Mouse (Mus musculus): ENCODE measurements around the gene Clec2g. TPM values are rescaled to one million over a fixed set of nuclear protein-coding genes. Genes with fewer than 3 reads are reported as not detected.
"Not testable (repeated sequence)": the region's sequence is repeated elsewhere in the genome, so short reads cannot be mapped to it uniquely, and the experiment has no call there.

The Clec2g gene
- total RNA-seq, 1 experiment = 0.22 TPM

DNA sequence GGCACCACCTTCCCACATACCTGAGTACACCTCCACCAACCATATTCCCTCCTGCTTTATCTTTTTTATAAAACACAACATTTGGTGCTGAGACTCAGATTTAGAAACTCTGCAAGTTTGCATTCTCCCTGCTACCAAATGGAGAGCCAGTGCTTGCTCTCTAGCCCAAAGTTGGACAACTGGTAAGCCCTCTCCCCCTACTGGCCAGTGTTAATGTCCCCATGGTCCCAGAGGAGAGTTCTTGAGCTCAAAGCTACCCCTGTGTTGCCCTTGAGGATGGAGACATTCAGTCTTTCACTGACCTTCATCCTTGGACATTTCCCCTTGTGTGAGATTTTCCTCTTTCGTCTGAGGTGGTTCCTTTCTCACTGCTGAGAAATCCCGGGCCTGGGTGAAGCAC, 34.1 kb upstream of the Clec2g start:
- no peaks in the 10 kb centered on the region for H3K36me3 ChIP-seq (ENCODE audit: control insufficient read depth, insufficient read depth, low read length, poor library complexity, severe bottlenecking)
- H3K4me1 ChIP-seq (ENCODE audit: control insufficient read depth in 2 of 2, insufficient read depth in 2 of 2, low read length in 2 of 2, poor library complexity in 1 of 2) = no peaks in the 10 kb centered on the region
- DNase-seq (ENCODE audit: low read depth, low spot score) = no peak
- in situ Hi-C loops (cut with MboI; ENCODE audit: low sequenced_read_pairs in 2 of 2, unreplicated experiment in 2 of 2) = no loop called here
- TF ChIP-seq HCFC1 (IDR thresholded peaks at IDR 0.05; ENCODE audit: borderline replicate concordance, insufficient read depth, low read length) (no peak), ZC3H11A (IDR thresholded peaks at IDR 0.05; ENCODE audit: borderline replicate concordance, low read depth, low read length) (no peak), ZNF384 (IDR thresholded peaks at IDR 0.05; ENCODE audit: low read depth, low read length) (no peak)
- H3K9me3 ChIP-seq (ENCODE audit: control insufficient read depth, insufficient read depth, low read depth, low read length) = no peaks in the 10 kb centered on the region
- H3K4me3 ChIP-seq (ENCODE audit: insufficient read depth in 1 of 2, low read depth in 1 of 2, low read length in 2 of 2, poor library complexity in 1 of 2, severe bottlenecking in 1 of 2) = no peak overlapping the region
- H3K9ac ChIP-seq (ENCODE audit: insufficient read depth, low read depth, low read length, poor library complexity, severe bottlenecking) = no peak overlapping the region
- no peak overlapping the region for H3K27ac ChIP-seq (ENCODE audit: insufficient read depth, low read depth, low read length, poor library complexity, severe bottlenecking)

- H3K4me3 ChIP-seq (ENCODE audit: insufficient read depth in 1 of 2, low read depth in 1 of 2, low read length in 2 of 2, poor library complexity in 1 of 2, severe bottlenecking in 1 of 2); H3K27ac ChIP-seq (ENCODE audit: insufficient read depth, low read depth, low read length, poor library complexity, severe bottlenecking); H3K36me3 ChIP-seq (ENCODE audit: control insufficient read depth, insufficient read depth, low read length, poor library complexity, severe bottlenecking); H3K9me3 ChIP-seq (ENCODE audit: control insufficient read depth, insufficient read depth, low read depth, low read length); H3K4me1 ChIP-seq (ENCODE audit: control insufficient read depth in 2 of 2, insufficient read depth in 2 of 2, low read length in 2 of 2, poor library complexity in 1 of 2); H3K9ac ChIP-seq (ENCODE audit: insufficient read depth, low read depth, low read length, poor library complexity, severe bottlenecking); DNase-seq (ENCODE audit: low read depth, low spot score); in situ Hi-C loops (cut with MboI; ENCODE audit: low sequenced_read_pairs in 2 of 2, unreplicated experiment in 2 of 2): not testable (repeated sequence)
These were observed 33.2 kb upstream of the Clec2g start for GRCm38 (mm10) chr6:128900796-128901552.

DNA sequence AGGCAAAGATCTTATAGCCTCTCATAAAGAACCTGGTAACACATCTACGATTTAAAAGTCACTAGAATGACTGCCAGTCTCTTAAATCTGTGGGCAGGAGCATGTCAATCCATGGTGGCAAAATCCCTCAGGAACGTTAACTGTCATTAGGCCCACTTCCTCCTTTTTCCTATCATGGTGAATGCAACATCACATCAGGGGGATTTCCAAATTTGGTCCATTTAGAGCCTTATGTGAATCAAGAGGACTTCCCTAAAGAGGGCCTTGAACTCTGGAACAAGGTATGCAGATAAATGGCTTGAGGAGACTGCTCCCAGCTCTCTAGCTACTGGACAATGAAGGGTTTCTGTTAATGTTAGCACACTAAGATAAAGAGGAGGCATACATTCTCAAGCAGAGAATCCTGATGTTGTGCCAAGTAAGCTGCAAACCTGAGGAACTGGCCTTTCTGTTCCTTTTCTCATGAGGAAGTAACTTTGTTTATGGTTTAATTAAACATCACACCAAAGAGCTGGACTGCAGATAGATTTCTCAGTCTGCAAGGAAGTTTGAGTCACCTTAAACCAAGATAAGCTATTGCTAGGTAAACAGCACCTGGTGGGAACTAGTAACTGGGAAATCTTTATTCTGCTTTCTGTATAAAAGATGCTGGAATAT, 20.5 kb upstream of the Clec2g start:
- Histone ChIP-seq H3K27ac (ENCODE audit: insufficient read depth, low read depth, low read length, poor library complexity, severe bottlenecking) (no peak overlapping the region), H3K4me3 (ENCODE audit: insufficient read depth in 1 of 2, low read depth in 1 of 2, low read length in 2 of 2, poor library complexity in 1 of 2, severe bottlenecking in 1 of 2) (no peak overlapping the region), H3K36me3 (ENCODE audit: control insufficient read depth, insufficient read depth, low read length, poor library complexity, severe bottlenecking) (no peaks in the 10 kb centered on the region), H3K4me1 (ENCODE audit: control insufficient read depth in 2 of 2, insufficient read depth in 2 of 2, low read length in 2 of 2, poor library complexity in 1 of 2) (no peaks in the 10 kb centered on the region), H3K9ac (ENCODE audit: insufficient read depth, low read depth, low read length, poor library complexity, severe bottlenecking) (no peak overlapping the region), H3K9me3 (ENCODE audit: control insufficient read depth, insufficient read depth, low read depth, low read length) (no peaks in the 10 kb centered on the region)
- TF ChIP-seq MAFK (IDR thresholded peaks at IDR 0.05; ENCODE audit: insufficient read depth, low read depth, low read length) = no peak
- no peak for TF ChIP-seq CHD2 (IDR thresholded peaks at IDR 0.05; ENCODE audit: low read depth, low read length)
- no peak for TF ChIP-seq HCFC1 (IDR thresholded peaks at IDR 0.05; ENCODE audit: borderline replicate concordance, insufficient read depth, low read length)
- no peak for TF ChIP-seq ZC3H11A (IDR thresholded peaks at IDR 0.05; ENCODE audit: borderline replicate concordance, low read depth, low read length)
- in situ Hi-C loops (cut with MboI; ENCODE audit: low sequenced_read_pairs in 2 of 2, unreplicated experiment in 2 of 2) = no loop called here
- DNase-seq (ENCODE audit: low read depth, low spot score) = no peak

DNA sequence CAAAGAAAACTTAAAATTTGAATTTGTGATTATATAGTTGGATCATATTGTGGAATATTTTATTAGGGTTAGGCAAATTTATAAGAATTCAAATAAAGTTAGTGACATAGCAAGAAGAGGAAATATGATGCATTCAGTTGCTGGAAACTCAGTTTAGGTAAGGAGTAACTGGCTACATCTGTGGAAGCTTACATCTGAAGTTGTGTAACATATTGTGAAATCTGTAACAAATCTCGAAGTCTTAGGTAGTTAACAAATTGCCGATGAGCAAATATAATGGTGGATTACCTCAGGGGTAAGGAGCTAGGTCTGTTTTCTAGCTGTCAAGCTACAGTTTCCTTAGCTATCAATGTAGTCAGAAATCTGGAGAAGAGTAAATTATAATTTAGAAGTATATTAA, 16.9 kb upstream of the Clec2g start:
- Histone ChIP-seq H3K9ac (ENCODE audit: insufficient read depth, low read depth, low read length, poor library complexity, severe bottlenecking) (no peak overlapping the region), H3K4me1 (ENCODE audit: control insufficient read depth in 2 of 2, insufficient read depth in 2 of 2, low read length in 2 of 2, poor library complexity in 1 of 2) (no peaks in the 10 kb centered on the region), H3K27ac (ENCODE audit: insufficient read depth, low read depth, low read length, poor library complexity, severe bottlenecking) (no peak overlapping the region), H3K36me3 (ENCODE audit: control insufficient read depth, insufficient read depth, low read length, poor library complexity, severe bottlenecking) (no peaks in the 10 kb centered on the region), H3K9me3 (ENCODE audit: control insufficient read depth, insufficient read depth, low read depth, low read length) (peaks cover 10% of the 10 kb centered on the region), H3K4me3 (ENCODE audit: insufficient read depth in 1 of 2, low read depth in 1 of 2, low read length in 2 of 2, poor library complexity in 1 of 2, severe bottlenecking in 1 of 2) (no peak overlapping the region)
- DNase-seq (ENCODE audit: low read depth, low spot score) = no peak
- no peak for TF ChIP-seq CHD2 (IDR thresholded peaks at IDR 0.05; ENCODE audit: low read depth, low read length)
- TF ChIP-seq ZNF384 (IDR thresholded peaks at IDR 0.05; ENCODE audit: low read depth, low read length) = no peak
- no peak for TF ChIP-seq MAFK (IDR thresholded peaks at IDR 0.05; ENCODE audit: insufficient read depth, low read depth, low read length)
- no peak for TF ChIP-seq ZC3H11A (IDR thresholded peaks at IDR 0.05; ENCODE audit: borderline replicate concordance, low read depth, low read length)
- TF ChIP-seq HCFC1 (IDR thresholded peaks at IDR 0.05; ENCODE audit: borderline replicate concordance, insufficient read depth, low read length) = no peak
- in situ Hi-C loops (cut with MboI; ENCODE audit: low sequenced_read_pairs in 2 of 2, unreplicated experiment in 2 of 2) = no loop called here

- no peak for DNase-seq (ENCODE audit: low read depth, low spot score)
- peaks cover 3% of the 10 kb centered on the region; the same call in 1 of the 2 replicates for H3K9me3 ChIP-seq (ENCODE audit: control insufficient read depth, insufficient read depth, low read depth, low read length)
- in situ Hi-C loops (cut with MboI; ENCODE audit: low sequenced_read_pairs in 2 of 2, unreplicated experiment in 2 of 2) = no loop called here
- H3K4me1 ChIP-seq (ENCODE audit: control insufficient read depth in 2 of 2, insufficient read depth in 2 of 2, low read length in 2 of 2, poor library complexity in 1 of 2) = no peaks in the 10 kb centered on the region
- no peak overlapping the region for H3K27ac ChIP-seq (ENCODE audit: insufficient read depth, low read depth, low read length, poor library complexity, severe bottlenecking)
- H3K36me3 ChIP-seq (ENCODE audit: control insufficient read depth, insufficient read depth, low read length, poor library complexity, severe bottlenecking) = no peaks in the 10 kb centered on the region
- no peak for TF ChIP-seq ZNF384 (IDR thresholded peaks at IDR 0.05; ENCODE audit: low read depth, low read length)
- no peak for TF ChIP-seq CHD2 (IDR thresholded peaks at IDR 0.05; ENCODE audit: low read depth, low read length)
- TF ChIP-seq ZC3H11A (IDR thresholded peaks at IDR 0.05; ENCODE audit: borderline replicate concordance, low read depth, low read length) = no peak
- TF ChIP-seq HCFC1 (IDR thresholded peaks at IDR 0.05; ENCODE audit: borderline replicate concordance, insufficient read depth, low read length) = no peak
- no peak for TF ChIP-seq MAFK (IDR thresholded peaks at IDR 0.05; ENCODE audit: insufficient read depth, low read depth, low read length)
- no peak overlapping the region for H3K4me3 ChIP-seq (ENCODE audit: insufficient read depth in 1 of 2, low read depth in 1 of 2, low read length in 2 of 2, poor library complexity in 1 of 2, severe bottlenecking in 1 of 2)
- no peak overlapping the region for H3K9ac ChIP-seq (ENCODE audit: insufficient read depth, low read depth, low read length, poor library complexity, severe bottlenecking)
These were observed 1.1 kb upstream of the Clec2g start for GRCm38 (mm10) chr6:128933050-128933449.

DNA sequence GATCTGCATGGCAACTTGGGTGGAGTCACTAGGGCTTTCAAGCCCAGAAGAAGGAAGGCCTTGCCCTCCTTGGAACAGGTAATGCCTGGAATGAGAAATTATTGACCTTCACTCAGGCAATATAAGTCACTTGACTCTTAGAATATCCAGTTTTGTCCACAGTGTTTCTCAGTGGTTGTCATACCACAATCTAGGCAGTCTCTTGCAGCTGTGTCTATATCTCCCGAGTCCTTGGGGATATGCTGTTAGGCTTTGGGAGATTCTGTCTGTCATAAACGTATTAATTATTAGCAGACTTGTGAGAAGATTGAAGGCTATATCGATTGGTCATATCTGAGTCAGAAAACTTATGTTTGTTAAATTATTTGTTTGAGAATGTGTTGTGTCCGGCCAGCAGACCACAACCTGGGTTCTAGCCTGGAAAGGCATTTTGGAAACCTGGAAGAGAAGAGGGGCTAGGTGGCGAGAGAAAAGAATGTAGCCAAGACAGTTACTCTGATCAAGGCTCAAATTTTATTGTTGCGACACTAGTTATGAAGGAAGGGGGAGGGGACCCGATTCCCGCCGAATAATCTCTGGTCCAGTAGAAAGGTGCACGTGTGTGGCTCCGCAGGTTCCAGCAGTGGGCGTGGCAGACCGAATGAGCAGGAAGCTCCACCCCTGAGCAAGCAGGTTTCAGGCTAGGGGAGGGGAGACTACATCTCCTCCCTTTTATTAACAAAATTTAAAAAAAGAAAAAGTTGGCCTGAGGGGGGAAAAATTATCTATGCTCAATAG, 1.9 kb downstream of the Clec2g start:
- H3K4me1 ChIP-seq (ENCODE audit: control insufficient read depth in 2 of 2, insufficient read depth in 2 of 2, low read length in 2 of 2, poor library complexity in 1 of 2) = not testable (repeated sequence)

More for the DNA sequence above, 1.9 kb downstream of the Clec2g start:
- H3K27ac ChIP-seq (ENCODE audit: insufficient read depth, low read depth, low read length, poor library complexity, severe bottlenecking); in situ Hi-C loops (cut with MboI; ENCODE audit: low sequenced_read_pairs in 2 of 2, unreplicated experiment in 2 of 2); H3K9me3 ChIP-seq (ENCODE audit: control insufficient read depth, insufficient read depth, low read depth, low read length); H3K36me3 ChIP-seq (ENCODE audit: control insufficient read depth, insufficient read depth, low read length, poor library complexity, severe bottlenecking); DNase-seq (ENCODE audit: low read depth, low spot score); H3K4me3 ChIP-seq (ENCODE audit: insufficient read depth in 1 of 2, low read depth in 1 of 2, low read length in 2 of 2, poor library complexity in 1 of 2, severe bottlenecking in 1 of 2); H3K9ac ChIP-seq (ENCODE audit: insufficient read depth, low read depth, low read length, poor library complexity, severe bottlenecking): not testable (repeated sequence)

All from ES-E14 (cell line).